Mouse (Mus musculus) erythroid progenitor cell, adult 5-6 weeks (primary cell): Measurements from ENCODE around the gene Scarb1. TPM values are rescaled to one million over a fixed set of nuclear protein-coding genes. Genes with fewer than 3 reads are reported as not detected.

ENCODE experiments used
- ATAC-seq: replicated peaks from 2 replicates; pipeline ENCODE4 v1.8.0; 2016; ENCODE audit warnings: moderate number of reproducible peaks, mild to moderate bottlenecking, moderate TSS enrichment, inconsistent platforms; ENCODE audit not compliant: poor library complexity, low FRiP score, severe bottlenecking
- total RNA-seq, 2 experiments: library from RNA; stranded (forward) in 1 of 2; stranded (reverse) in 1 of 2; fragments of 150-400 nt in 1 of 2; fragments of 186-747, 209-891 nt in 1 of 2; gene quantifications; 2 replicates each; pipeline versions ENCODE4 v1.2.3 to v1.2.4; 2015 to 2017; ENCODE audit warnings: low replicate concordance in 2 of 2

Gene Scarb1
- total RNA-seq, 2 experiments from 2014 or later, result 39.0 to 44.2 TPM

- ATAC-seq, result no peak
These were observed 29.9 kb downstream of the Scarb1 start for GRCm38 (mm10) chr5:125310986-125311385.

- no peak for ATAC-seq
These were observed 31.7 kb downstream of the Scarb1 start for GRCm38 (mm10) chr5:125309193-125309592.

GRCm38 (mm10) chr5:125306824-125307223, 34.1 kb downstream of the Scarb1 start:
- ATAC-seq, result no peak

- no peak for ATAC-seq
These were observed 34.5 kb downstream of the Scarb1 start for GRCm38 (mm10) chr5:125306372-125306771.

GRCm38 (mm10) chr5:125305229-125306081, 35.4 kb downstream of the Scarb1 start:
- no peak for ATAC-seq

- ATAC-seq, result no peak
These were observed 36.5 kb downstream of the Scarb1 start for GRCm38 (mm10) chr5:125304245-125304856.

GRCm38 (mm10) chr5:125303055-125303454, 37.8 kb downstream of the Scarb1 start:
- no peak for ATAC-seq

- ATAC-seq, result no peak
These were observed 42.7 kb downstream of the Scarb1 start for GRCm38 (mm10) chr5:125298234-125298633.

- no peak for ATAC-seq
These were observed 43.7 kb downstream of the Scarb1 start for GRCm38 (mm10) chr5:125297171-125297570.

- no peak for ATAC-seq
These were observed 47.9 kb downstream of the Scarb1 start for GRCm38 (mm10) chr5:125292951-125293350.

GRCm38 (mm10) chr5:125291895-125292294, 49.0 kb downstream of the Scarb1 start:
- no peak for ATAC-seq

- ATAC-seq, result no peak
These were observed 49.5 kb downstream of the Scarb1 start for GRCm38 (mm10) chr5:125291387-125291786.

- ATAC-seq, result no peak
These were observed 53.7 kb downstream of the Scarb1 start for GRCm38 (mm10) chr5:125287053-125287655.

GRCm38 (mm10) chr5:125286090-125286489, 54.8 kb downstream of the Scarb1 start:
- ATAC-seq, result no peak

- ATAC-seq, result peak; percentile 34; the same call in 1 of the 2 replicates
These were observed 56.9 kb downstream of the Scarb1 start for GRCm38 (mm10) chr5:125283748-125284640.

- no peak for ATAC-seq
These were observed 61.7 kb downstream of the Scarb1 start for GRCm38 (mm10) chr5:125279216-125279615.

GRCm38 (mm10) chr5:125278314-125278713, 62.6 kb downstream of the Scarb1 start:
- 0 out of 2 replicates have a peak, but pooled peaks have one; percentile 57 for ATAC-seq

- no peak for ATAC-seq
These were observed 63.6 kb downstream of the Scarb1 start for GRCm38 (mm10) chr5:125277313-125277712.

GRCm38 (mm10) chr5:125276765-125277164, 64.1 kb downstream of the Scarb1 start:
- ATAC-seq, result no peak

- ATAC-seq, result no peak
These were observed 65.6 kb downstream of the Scarb1 start for GRCm38 (mm10) chr5:125275315-125275714.
